Mouse (Mus musculus) left cerebral cortex, postnatal 10 days (tissue): ENCODE results near the gene Eif2b5. TPM values are rescaled to one million over a fixed set of nuclear protein-coding genes. Genes with fewer than 3 reads are reported as not detected.
"Not testable (repeated sequence)": the region's sequence is repeated elsewhere in the genome, so short reads cannot be mapped to it uniquely, and the experiment has no call there.

Source experiments
- DNase-seq, 2 experiments: peaks; one replicate each; pipeline ENCODE4 v3.0.0; 2021 to 2022; ENCODE audit warnings: low spot score in 2 of 2, mixed read lengths in 1 of 2; ENCODE audit errors: extremely low spot score in 1 of 2
- intact Hi-C: fragments of 180-260 bp; cut with DNase I; formaldehyde crosslinking; loops from one replicate; pipeline ENCODE4 v1.15.1; 2025
- total RNA-seq, 2 experiments: library from RNA; stranded (reverse); gene quantifications; 2 replicates each; pipeline ENCODE4 v1.2.3; 2021

Eif2b5 gene
- total RNA-seq, 2 experiments from 2014 or later, result 61.4 to 66.7 TPM

DNA sequence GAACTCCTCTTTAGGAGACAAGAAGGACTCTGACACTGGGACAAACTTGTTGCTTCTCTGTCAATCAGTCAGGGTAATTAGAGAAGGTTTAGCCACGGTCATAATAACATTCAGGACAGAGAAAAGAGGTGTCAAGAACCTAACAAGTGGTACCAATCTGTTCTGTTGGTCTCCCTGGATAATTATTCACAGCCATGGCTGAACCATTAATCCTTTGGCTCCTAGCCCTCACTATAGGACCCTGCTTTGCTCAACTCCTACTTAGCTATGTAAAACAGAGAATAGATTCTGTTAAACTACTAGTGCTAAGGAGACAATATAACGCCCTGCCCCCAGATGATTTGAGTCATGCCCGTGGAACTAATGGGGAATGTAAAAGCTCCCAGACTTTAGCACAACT lies 12.6 kb upstream of the Eif2b5 start:
- intact Hi-C loops, result no loop called here
- no peak for DNase-seq

DNA sequence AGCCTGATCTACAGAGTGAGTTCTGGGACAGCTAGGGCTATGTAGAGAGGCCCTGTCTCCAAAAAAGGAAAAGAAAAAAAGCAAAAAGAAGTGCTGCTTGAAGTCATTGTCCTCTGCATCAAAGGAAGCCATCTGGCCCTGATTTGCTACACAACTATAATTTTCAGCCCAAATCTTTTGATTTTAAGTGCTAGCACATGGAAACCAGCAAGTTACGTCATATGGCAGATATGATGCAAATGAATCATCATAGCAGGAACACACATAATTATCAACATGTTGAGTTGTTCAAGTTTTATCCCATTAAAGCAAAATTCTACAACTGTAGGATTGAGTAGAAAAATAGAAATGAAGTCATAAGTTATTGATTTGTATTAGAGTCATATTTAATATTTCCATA lies 10.5 kb upstream of the Eif2b5 start:
- intact Hi-C loops, result no loop called here
- no peak for DNase-seq

DNA sequence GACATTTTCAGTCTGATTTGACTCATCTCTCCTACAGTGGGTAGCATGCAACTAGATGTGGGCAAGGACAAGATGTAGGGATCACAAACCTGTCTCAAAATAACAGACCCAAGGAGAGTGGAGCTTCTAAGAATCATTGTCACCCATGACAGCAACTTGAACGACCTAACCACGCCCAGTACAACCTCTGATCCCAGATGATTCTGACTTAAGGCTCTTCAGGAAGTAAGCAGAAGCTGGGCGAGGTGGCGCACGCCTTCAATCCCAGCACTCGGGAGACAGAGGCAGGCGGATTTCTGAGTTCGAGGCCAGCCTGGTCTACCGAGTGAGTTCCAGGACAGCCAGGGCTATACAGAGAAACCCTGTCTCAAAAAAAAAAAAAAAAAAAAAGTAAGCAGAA lies 9.9 kb upstream of the Eif2b5 start:
- not testable (repeated sequence) for DNase-seq

DNA sequence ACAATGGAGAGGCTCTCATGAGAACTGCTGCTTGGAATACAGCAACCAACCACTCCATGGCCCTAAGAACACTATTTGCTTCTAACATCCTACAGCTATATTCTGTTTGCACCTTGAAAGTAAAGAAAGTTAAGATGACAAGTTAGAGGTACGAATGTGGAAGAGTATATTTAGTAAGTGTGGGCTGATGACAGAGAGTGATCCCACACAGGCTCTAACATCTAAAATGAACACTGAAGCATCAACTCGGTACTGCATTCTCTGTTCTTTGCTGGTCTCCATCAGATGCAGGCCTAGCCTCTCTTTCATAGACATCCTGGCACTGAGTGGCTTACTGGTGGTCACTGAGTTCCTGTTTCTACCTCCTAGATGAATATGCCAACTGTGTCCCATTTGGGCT lies 9.4 kb upstream of the Eif2b5 start:
- intact Hi-C loops, result no loop called here
- DNase-seq, result no peak

More for the DNA sequence above, 9.9 kb upstream of the Eif2b5 start:
- intact Hi-C loops, result not testable (repeated sequence)

DNA sequence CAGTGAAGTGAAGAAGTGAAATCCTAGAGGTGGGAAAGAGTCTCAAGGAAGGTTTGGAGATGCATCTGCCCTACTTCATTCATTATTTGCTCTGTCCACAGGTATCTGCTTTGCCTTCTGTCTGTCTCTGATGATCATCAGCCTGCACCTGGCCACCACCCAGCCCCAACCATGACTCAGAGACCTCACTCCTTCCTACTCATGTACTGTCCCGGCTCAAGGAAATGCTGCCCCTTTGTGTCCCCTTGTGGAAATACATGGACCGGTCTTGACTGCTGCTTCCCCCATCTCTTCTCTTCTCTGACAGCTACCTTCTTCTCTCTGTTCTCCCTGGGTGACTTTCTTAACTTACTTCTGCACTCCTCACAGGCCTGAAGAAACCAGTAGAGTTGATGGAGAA lies 8.0 kb upstream of the Eif2b5 start:
- intact Hi-C loops, result no loop called here
- no peak for DNase-seq

DNA sequence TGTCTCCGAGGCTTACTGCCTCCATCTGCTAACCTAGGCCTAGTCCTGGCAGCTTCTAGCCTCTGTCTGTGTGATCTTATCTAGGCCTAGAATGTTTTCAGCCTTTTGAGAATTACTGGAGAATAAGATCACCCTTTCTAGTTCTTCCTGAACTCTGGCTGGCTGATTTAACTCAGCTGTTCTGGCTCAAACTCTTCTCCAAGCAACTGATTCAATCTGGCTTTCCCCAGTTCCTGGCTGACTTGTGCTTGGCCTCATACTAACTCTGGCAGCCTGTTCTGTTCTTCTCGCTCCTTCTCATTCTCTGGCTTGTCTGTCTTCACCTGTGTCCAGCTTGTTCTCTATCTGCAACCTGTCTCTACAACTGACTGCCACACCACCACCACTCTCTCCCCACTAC lies 7.3 kb upstream of the Eif2b5 start:
- no peak for DNase-seq
- intact Hi-C loops, result no loop called here

DNA sequence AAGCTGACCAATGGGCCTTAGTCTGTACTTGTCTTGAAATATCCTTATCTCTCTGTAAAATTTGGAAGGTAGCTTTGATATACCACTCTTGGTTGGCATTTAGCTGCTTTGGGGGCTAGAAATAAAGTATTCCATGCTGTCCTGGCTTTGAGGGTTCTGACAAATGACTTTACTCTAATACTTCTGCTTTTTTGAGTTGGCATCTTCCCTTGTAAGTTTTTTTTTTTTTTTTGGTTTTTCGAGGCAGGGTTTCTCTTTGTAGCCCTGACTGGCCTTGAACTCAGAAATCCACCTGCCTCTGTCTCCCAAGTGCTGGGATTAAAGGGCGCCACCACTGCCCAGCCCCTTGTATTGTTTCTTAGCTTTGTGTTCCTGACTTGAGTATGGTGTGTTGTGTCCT lies 5.2 kb upstream of the Eif2b5 start:
- intact Hi-C loops, result no loop called here
- no peak for DNase-seq

DNA sequence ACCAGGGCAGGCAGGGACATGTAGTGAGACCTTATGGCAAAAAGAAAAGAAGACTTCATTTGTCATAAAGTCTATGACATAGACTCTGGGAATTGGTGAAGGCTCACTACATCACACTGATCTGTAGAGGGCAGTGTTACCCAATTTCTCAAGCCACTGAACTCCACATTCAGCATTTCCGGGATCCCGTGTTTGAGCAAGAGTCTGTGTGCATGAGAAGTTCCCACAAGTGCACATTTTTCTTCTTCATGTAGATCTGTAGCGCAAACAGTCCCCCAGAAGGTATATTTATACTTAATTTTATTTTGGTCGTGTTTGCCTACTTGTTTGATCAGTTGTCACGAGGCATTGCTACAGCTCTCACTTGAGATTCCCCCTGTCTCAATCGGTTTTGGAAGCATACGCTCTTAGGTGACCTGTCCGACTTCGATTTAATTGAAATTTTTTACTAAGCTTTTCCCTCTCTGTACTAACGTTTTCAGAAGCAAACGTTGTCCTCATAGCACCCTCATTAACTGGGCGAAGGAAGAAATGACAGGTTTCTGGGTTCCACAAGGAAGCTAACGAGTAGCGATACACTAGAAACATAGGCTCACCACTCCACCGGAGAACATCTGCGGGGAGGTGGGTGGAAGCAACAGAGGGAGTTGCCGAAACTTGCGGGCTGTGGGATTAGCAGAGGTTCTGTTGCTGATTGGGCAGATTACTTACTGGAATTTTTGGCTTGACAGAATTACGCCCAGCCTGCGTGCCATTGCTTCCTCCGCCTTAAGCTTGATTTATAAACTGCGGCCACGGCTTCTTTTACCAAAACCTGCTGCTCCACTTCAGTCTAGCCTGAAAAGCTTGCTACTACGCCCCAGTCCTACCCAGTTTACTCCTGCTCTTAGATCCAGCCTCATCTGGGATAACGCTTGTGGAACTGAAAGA lies 1.7 kb upstream of the Eif2b5 start:
- intact Hi-C loops, result no loop called here
- DNase-seq, result peak; percentile 46 to 56

DNA sequence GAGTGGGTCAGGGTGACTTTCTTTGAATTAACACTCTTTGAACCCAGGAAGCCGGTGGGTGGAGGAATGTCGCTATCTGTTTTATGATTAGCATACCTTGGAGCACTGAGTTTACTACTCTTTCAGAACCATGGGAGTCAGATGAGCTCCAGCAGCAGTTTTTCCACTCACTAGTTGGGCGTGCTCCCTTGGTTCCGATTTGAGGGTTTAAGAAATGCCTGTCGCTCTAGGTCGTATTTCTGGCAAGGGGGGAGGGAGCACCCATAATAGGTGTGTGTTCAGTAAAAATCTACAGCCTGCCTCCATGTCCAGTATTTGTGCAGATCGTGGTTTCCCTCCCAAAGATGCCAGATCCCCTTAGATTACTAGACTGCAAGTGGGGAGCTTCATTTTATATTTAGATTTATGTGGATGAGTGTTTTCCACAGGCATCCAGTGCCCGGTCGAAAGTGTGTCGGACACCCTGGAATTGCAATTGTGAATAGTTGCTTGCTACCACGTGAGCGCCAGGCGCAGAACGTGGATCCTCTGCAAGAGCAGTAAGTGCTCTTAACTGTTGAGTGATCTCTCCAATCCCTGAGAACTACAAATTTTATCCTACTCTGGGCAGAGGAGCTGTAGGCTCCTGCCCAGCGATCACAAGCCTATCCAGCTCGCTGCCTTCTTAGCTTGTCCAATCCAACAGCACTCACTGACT lies 489 bp upstream of the Eif2b5 start:
- intact Hi-C loops, result no loop called here
- DNase-seq, result no peak

DNA sequence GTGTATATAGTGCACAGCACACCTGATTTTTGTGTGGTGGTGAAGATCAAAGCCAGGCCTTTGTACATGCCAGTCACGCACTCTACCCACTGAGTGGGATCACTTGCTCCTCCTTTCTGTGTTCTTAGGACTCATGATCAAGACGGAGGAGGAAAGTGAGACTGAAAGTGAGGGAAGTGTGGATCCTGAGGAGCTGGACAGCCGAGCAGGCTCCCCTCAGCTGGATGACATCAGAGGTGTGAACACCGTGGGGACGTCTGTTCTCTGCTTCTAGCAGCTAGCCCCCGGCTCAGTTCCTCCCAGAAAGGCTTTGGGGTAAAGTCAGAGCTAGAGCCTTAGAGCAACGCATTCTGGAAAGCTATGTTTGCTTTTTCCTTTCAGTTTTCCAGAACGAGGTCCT lies 7.4 kb downstream of the Eif2b5 start:
- no peak for DNase-seq
- intact Hi-C loops, result loop anchor here (5.0 kb wide), 1 partner anchor 136 kb away; no protein-coding TSS in a partner anchor

DNA sequence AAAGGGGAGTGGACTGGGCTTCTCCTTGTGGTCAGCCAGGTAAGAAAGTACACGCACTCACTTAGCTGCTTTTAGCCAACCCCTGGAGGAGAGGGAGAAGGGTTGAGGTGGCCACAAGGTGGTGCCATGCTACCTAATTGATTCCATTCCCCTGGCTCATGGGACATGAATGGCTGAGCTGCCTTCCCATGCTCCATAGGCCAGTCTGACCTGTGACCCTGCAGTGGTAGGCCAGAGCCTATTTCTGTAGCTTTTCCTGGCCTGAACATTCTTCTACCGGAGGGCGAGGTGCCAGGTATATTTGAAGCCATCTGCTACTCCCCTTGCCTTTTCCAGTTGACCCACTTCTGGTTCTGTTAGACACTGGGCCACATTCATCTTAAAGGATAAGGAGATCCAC lies 10.7 kb downstream of the Eif2b5 start:
- intact Hi-C loops, result loop anchor here (5.0 kb wide), 1 partner anchor 133 kb away; no protein-coding TSS in a partner anchor

DNA sequence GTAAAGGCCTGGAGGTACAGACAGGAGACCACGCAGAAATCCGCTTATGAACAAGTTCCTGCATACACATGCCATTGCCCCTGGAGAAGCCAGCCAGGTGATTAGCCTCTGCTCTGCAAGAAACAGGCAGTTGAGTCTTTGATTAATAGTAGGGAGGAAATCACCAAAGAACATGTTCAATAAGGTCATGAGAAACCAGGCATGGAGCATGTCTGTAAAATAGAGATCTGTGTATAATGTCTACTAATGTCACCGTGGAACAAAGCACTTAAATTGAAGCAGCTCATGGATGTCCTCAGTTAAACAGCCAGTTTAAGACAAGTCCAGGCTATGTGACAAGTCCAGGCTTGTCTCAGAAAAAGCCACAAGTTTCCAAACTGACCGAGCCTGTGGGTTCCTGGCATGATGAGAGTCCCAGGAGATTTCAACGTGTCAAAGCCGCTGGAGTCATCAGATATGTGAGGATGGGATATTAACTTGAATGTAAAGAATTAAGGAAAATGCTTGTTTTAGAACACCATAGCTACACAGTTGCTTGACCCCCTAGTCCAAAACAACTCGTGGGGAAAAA lies 12.7 kb downstream of the Eif2b5 start:
- DNase-seq, result no peak
- intact Hi-C loops, result no loop called here

More for the DNA sequence above, 10.7 kb downstream of the Eif2b5 start:
- DNase-seq, result peak in 1 of 2 experiments; percentile 45

DNA sequence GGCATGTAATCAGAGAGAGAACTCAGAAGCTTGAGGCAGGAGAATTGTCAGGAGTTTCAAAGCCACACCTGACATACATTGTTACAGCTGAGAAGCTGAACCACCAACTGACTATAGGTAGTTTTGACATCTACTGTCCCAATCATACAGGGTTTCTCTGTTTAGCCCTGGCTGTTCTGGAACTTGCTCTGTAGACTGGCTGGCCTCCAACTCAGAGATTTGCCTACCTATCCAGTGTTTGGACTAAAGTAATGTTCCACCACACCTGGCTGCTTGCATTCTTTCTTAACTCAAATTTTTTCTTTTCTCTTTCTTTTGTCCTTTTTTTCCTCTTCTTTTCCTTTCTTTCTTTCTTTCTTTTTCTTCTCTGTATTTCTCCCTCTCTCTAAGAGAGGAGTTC lies 17.4 kb downstream of the Eif2b5 start:
- peak in 1 of 2 experiments; percentile 19 for DNase-seq
- intact Hi-C loops, result no loop called here

DNA sequence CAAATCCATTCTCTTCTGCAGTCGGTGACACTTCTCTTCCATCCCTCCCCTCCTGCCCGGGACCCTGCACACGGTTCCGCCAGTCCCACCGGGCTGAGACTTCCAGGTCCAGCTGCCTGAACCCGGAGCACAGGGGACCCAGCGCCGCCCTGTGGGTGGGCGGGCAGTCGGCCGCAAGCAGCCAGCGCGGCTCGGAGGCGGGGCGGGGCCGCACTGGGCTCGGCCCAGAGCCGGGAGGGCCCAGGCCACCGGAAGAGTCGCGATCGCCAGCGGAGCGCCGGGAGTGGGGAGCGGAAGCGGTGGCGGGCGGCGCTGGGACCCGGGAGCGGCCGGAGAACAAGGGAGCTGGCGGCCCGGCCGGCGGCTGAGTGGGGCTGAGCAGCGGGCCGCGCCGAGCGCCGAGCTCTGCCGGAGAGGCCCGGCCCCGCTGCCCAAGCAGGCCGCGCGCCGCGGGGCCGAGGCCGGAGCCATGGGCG lies 18.1 kb downstream of the Eif2b5 start, which contains the start of gene Dvl3:
Gene Dvl3 (plus strand): TSS at position 257 of the 476 bp plus-strand sequence.
- peak; percentile 78 to 96 for DNase-seq
- intact Hi-C loops, result no loop called here

DNA sequence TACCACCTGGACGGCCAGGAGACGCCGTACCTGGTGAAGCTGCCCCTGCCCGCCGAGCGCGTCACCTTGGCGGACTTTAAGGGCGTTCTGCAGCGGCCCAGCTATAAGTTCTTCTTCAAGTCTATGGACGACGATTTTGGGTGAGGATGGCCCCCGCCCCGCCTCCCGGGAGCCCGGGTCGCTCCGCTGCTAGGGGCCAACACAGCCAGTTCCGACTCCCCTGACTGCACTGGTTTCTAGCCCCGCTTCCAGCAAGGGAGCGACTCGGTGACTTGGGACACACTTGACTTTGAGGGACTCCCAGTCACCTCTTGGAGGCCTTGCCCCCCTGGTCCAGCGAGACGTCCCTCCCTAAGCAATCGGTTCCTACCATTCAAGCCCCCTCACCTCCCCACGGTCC lies 18.6 kb downstream of the Eif2b5 start:
- DNase-seq, result peak in 1 of 2 experiments; percentile 57
- intact Hi-C loops, result no loop called here

DNA sequence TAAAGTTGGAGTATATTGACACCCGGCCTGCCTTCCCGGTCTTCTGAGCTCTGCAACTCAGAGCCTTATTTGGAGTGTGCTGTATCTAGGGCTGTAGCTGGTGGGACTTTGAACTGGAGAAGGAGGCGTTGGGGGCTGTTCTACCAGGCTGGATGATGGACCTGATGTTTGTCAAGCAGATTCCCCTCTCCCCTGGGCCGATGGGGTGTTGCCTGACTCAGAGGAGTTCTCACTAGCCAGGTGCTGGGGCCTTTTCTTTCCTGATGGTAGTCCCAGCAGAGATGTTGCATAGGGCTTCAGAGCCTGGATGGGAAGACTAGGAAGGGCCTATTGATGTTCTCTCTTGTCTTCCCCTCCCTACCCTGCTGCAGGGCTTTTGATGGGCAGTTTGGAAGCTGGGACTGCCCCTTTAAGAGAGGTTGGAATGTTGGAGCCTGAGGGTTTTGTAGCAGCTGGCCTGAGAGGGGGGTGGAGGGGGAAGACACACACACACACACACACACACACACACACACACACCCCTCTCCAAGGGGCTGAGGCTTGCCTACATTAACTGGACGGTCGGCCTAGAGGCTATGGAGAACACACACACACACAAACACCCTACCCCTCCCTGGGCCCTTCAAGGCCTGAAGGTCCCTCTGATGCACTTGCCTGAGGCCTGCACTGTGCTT lies 19.2 kb downstream of the Eif2b5 start:
- intact Hi-C loops, result no loop called here
- peak in 1 of 2 experiments; percentile 51 for DNase-seq

DNA sequence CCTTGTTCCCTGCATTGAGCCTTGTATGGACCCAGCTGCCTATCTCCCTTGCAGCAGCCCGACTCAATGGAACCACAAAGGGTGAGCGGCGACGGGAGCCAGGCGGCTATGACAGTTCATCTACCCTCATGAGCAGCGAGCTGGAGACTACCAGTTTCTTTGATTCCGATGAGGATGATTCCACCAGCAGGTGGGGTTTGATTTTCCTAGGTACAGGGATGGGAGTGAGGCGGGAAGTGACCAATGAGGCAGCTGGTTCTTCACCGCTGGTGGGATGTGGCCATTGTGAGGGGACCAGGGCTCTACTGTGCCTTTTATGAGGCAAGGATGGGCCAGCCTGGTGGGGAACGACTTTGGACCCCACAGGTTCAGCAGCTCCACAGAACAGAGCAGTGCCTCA lies 25.3 kb downstream of the Eif2b5 start:
- intact Hi-C loops, result no loop called here
- DNase-seq, result no peak

DNA sequence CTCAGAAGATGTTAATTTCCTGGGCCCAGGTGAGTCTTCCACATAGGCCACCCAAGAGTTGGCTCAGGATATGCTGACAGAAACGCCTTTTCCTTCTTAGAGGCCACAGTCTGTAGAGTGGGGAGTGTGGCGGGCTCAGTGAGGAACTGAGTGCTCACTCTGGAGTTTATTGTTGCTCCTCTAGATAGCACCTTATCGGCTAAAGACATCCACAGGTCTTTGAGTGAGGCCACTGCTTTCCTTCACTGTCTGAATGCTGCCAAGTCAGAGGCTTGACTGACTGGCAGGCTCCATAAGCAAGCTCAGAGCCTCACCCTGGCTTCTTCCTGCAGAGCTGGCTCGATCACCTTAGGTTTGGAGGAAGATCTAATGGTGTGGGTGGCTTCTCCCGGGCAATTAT lies 30.2 kb downstream of the Eif2b5 start:
- DNase-seq, result no peak
- intact Hi-C loops, result no loop called here

DNA sequence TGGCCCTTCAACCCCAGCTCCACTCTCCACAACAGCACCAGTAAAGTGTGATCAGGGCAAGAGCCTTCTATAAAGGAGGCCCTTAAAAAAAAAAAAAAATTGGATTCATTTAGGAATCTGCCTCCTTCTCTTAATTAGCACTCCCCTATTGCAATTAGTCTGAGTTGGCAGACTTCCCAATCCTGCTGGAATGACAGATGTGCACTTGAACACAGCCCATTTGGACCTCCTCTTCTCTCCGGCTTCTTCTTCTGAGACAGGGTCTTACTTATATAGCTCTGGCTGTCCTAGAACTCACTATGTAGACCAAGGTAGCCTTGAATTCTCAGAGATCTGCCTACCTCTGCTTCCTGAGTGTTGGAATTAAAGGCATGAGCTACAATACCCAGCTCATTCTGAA lies 30.8 kb downstream of the Eif2b5 start:
- intact Hi-C loops, result no loop called here
- DNase-seq, result no peak
